Mouse (Mus musculus) adipose tissue, adult 10 weeks (tissue): ENCODE measurements around the gene Rab19. TPM values are rescaled to one million over a fixed set of nuclear protein-coding genes. Genes with fewer than 3 reads are reported as not detected.

Experiments
- polyA plus RNA-seq: library from polyadenylated mRNA; stranded (reverse); fragments of 350-450 nt; fragmentation: Illumina TruSeq; extraction: RNeasy Lipid Tissue Mini Kit (QIAGEN cat#74804); gene quantifications from one replicate; pipeline ENCODE4 v1.2.3, GENCODE M21; 2014; ENCODE audit warnings: low read depth, low replicate concordance

Rab19 gene
- 4.7 TPM for polyA plus RNA-seq

DNA sequence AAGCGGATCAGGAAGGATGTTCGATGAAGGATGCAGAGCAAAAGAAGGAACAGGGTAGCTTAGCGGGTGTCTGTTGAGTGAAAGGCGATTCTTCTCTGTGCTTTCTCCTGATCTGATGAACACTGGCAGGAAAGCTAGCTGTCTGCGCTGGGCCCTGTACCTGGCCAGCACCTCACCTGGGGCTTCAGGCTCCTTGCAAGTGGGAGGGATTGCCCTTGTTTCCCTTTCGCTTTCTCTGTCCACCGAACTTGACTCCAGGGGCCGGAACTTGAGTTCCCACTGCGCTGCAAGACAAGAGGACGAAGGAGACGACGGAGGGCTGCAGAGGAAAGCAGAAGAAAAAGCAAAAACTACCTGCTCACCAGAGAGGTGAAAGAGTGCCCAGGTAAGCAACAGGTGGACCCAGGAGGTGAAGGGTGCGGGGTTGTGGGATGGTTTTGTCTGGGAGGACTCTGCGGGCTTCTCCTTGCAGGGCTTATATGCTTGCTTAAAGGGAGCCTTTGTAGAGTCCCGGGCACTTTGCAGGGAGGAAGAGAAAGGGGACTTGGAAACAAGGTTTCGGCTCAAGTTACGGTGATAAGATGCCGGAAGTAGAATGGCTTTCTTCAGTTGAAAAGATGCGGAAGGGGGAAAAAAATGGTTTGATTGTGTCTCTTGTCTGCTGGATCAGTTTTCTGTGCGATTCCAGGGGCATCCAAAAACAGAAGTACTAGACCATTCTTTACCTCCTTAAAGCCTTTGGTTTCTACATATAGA lies at the start of gene Rab19:
Gene Rab19 (plus strand): TSS at position 51 of the 756 bp plus-strand sequence.

DNA sequence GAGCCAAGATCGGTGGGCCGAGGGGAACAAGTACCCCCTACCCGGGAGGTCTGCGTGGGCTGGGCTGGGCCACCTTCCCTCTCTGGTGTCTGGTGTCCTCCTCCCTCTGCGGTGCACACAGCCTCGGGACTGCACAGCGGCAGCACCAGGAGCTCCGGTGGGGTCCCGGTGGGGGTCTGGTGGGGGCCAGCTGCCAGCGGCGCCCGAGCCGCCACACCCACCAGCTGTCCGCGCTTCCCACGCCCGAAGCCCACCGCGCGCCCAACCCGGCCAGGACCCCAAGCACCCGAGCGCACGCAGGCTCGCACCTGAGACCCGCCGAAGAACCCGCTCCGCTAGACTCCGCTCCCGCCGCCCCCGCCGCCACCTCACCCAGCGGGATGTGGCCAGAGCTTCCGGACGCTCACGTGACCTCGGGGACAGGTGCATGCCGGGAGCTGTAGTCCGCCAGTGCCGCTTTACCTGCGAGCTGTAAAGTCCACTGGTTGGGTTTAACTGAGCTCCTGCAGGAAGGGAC lies 3.6 kb upstream of the Rab19 start, which contains the start of gene Slc37a3:
Gene Slc37a3 (minus strand): TSS at position 365 of the 517 bp plus-strand sequence.

DNA sequence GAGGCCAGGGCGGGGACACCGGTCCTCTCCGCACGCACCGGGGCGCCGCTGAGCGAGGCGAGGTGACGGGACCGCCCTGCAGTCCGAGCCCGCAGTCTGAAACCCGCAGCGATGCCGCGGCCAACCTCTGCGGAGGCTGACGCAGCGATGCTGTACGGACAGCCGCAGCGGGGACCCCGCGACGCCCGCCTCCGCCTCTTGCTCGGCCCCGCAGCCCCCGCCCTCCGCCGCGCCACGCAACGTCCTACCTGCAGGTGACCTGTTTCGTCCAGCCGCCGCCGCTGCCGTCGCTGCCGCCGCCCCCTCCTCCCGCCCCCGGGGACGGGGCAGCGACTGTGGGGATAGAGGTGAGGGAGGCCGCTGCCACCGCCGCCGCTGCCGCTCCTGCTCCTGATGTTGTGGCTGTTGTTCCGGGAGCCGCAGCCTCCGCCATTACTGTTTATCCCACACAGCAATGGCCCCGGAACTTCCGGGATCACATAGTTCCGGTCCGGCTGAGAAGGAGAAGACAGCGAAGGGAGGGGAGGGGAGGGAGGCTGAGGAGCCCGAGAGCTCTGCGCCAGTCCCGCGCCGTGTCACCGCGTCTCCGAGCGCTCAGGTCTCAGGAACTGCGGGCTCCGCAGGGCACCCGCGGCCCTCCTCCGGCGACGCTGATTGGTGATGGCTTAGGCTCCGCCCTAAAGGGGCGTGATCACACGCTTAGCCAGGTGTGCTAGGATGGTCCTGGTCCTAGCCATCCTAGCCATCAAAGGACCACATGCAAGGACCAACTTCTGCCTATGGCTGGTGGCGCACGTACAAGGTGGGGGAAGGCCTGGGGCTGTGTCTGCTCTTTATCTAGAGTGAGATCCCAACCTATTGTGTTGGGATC lies 39.1 kb downstream of the Rab19 start, which contains the start of gene Mkrn1:
Gene Mkrn1 (minus strand): TSS at position 612 of the 871 bp plus-strand sequence.

Other genes with a start within 250 kb of the Rab19 start
- gene Kdm7a, start 174.4 kb upstream of the Rab19 start, polyA plus RNA-seq = 15.6 TPM
- gene Slc37a3, start 3.5 kb upstream of the Rab19 start, polyA plus RNA-seq = 50.2 TPM
- 139 TPM for gene Mkrn1, start 39.3 kb downstream of the Rab19 start, polyA plus RNA-seq
- 9.9 TPM for gene Dennd2a, start 176.7 kb downstream of the Rab19 start, polyA plus RNA-seq
- 24.0 TPM for gene Adck2, start 192.7 kb downstream of the Rab19 start, polyA plus RNA-seq
- gene Gm42420, start 204.6 kb downstream of the Rab19 start, polyA plus RNA-seq = not detected
- 146 TPM for gene Ndufb2, start 211.4 kb downstream of the Rab19 start, polyA plus RNA-seq